Mouse (Mus musculus) E14TG2a.4 (cell line): ENCODE measurements around the gene Dock8.

ENCODE experiments used
- CTCF ChIP-seq: conservative IDR thresholded peaks from 2 replicates; pipeline ENCODE4 v1.5.1; 2014; ENCODE audit warnings: low read length
- NANOG ChIP-seq: IDR thresholded peaks from 2 replicates; pipeline ENCODE4 v1.6.1; 2014; ENCODE audit warnings: borderline replicate concordance, low read length, mixed read lengths

- no peak for TF ChIP-seq CTCF
- TF ChIP-seq NANOG, result no peak
Measured at GRCm38 (mm10) chr19:25052355-25052754, 53.0 kb downstream of the Dock8 start.
